Mouse (Mus musculus) liver, embryonic 11.5 days (tissue): Measurements from ENCODE around the gene Fa2h. TPM values are rescaled to one million over a fixed set of nuclear protein-coding genes. Genes with fewer than 3 reads are reported as not detected.

Source experiments
- ATAC-seq: fragments of 200-750 bp; cut with Nextera tagmentation; replicated peaks from 2 replicates; pipeline ENCODE4 v1.8.0; 2017; ENCODE audit warnings: moderate number of reproducible peaks, mild to moderate bottlenecking, moderate TSS enrichment, moderate library complexity; ENCODE audit not compliant: low FRiP score
- DNase-seq: peaks from one replicate; pipeline ENCODE4 v3.0.0-alpha.2; 2017; ENCODE audit warnings: low spot score
- H3K27ac ChIP-seq: fragments of 300-500 bp; sonication (generic); 2 replicates; pipeline ENCODE4 v1.5.1; 2014; ENCODE audit warnings: mild to moderate bottlenecking, low read depth, low read length, control low read depth
- H3K27me3 ChIP-seq: fragments of 300-500 bp; sonication (generic); replicated peaks from 2 replicates; pipeline ENCODE4 v1.6.1; 2014; ENCODE audit warnings: low read length, mixed read lengths; ENCODE audit not compliant: control insufficient read depth, insufficient read depth
- H3K36me3 ChIP-seq: fragments of 300-500 bp; sonication (generic); 2 replicates; pipeline ENCODE4 v1.6.1; 2014; ENCODE audit warnings: mild to moderate bottlenecking, low read length, moderate library complexity, mixed read lengths; ENCODE audit not compliant: control insufficient read depth, insufficient read depth
- H3K4me1 ChIP-seq: fragments of 300-500 bp; sonication (generic); replicated peaks from 2 replicates; pipeline ENCODE4 v1.6.1; 2014; ENCODE audit warnings: low read length, mixed read lengths; ENCODE audit not compliant: control insufficient read depth, insufficient read depth
- H3K4me2 ChIP-seq: fragments of 300-500 bp; sonication (generic); 2 replicates; pipeline ENCODE4 v1.6.1; 2014; ENCODE audit warnings: mild to moderate bottlenecking, control low read depth, moderate library complexity
- H3K4me3 ChIP-seq: fragments of 300-500 bp; sonication (generic); 2 replicates; pipeline ENCODE4 v1.5.1; 2014; ENCODE audit warnings: low read depth, low read length, control low read depth
- H3K9ac ChIP-seq: fragments of 300-500 bp; sonication (generic); 2 replicates; pipeline ENCODE4 v1.6.1; 2014; ENCODE audit warnings: low read depth, low read length, control low read depth
- H3K9me3 ChIP-seq: fragments of 300-500 bp; sonication (generic); 2 replicates; pipeline ENCODE4 v1.6.1; 2016; ENCODE audit warnings: low read length, inconsistent platforms, mixed read lengths; ENCODE audit not compliant: control insufficient read depth
- whole genome bisulfite sequencing: fragments of 180-500 bp; shearing (Covaris S2); extraction: QIAGEN DNeasy Blood & Tissue Kit; methylation state at CpG from one replicate; pipeline ENCODE4 v1.1.7; 2014; 5-methylcytosine and 5-hydroxymethylcytosine counted together
- polyA plus RNA-seq: library from polyadenylated mRNA; unstranded; fragments of >200 nt; fragmentation: Nextera tagmentation; extraction: Ambion mirVana; gene quantifications from 2 replicates; pipeline ENCODE4 v1.2.1, GENCODE M21; 2014

Gene Fa2h
- not detected in 2 replicates for polyA plus RNA-seq

DNA sequence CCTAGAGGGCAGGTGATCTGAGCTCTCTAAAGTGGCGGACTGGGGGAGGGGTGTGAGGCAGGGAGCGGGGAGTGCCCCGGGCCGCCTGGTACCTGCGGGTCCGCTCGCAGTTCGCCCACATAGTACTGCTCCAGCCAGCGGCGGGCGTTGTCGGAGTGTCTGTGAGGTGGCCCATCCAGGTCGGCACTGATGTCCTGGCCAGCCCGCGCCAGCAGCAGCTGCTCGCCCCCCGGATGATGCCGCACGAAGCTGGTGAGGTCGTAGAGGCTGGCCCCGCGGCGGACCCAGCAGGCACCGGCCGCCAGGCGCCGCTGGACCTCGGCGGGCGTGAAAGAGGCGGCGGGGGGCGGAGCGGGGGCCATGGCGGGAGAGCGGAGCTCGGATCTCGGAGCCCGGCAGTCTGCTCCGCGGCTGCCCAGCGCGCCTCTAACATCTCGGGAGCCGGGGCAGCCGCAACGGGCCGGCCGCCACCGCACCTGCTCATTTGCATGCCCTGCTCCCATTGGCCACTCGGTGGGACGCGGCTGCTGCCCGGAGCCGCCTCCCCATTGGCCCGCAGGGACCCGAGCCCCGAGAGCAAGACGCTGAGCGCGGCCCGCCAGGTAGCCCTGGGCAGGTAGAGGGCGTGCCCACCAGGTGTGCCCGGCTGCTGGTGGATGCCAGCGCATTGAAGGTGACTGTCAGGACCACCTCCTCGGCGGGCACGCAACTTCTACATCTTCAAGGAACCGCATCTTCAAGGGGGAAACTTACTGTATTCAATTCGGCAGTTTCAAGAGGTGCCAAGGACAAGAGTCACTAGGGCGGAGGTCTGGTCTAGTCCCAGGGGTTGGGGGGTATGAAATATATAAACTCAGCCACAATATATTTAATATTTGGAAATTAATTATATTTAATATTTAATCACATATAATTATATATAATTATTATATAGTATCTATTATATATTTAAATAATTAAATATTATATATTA is at the start of gene Fa2h:
Gene Fa2h, minus strand, starts transcription at position 434 of the 973 bp plus-strand sequence.
- peak; percentile 82 for DNase-seq
- Histone ChIP-seq H3K36me3 (no peaks in the 10 kb centered on the region), H3K9ac (0 out of 2 replicates have a peak within 1 kb of the TSS, but pooled peaks have one; percentile 9), H3K9me3 (no peaks in the 10 kb centered on the region), H3K4me2 (peak within 1 kb of the TSS; percentile 92), H3K27ac (no peak within 1 kb of the TSS), H3K27me3 (peaks cover 58% of the 10 kb centered on the region), H3K4me3 (peak within 1 kb of the TSS; percentile 53), H3K4me1 (peaks cover 8% of the 10 kb centered on the region)
- WGBS = 1% methylated on average over 68 of the region's 71 CpGs
- ATAC-seq = peak; percentile 96

DNA sequence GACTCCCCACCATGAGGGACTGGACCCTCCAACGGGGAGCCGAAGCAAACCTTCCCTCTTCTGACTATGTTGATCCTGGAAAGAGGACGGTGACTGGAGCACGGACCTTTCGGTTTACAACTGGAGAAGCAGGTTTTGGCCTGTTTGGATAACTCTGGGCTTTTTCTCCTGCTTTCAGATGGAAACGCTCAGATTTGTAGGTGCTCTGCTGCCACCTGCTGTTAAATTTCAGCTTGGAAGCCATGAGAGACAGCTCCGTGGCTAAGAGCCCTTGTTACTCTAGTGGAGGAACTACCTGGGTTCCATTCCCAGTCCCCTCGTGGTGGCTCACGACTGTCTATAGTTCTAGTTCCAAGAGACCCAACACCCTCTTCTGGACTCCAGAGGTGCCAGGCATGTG is 45.6 kb upstream of the Fa2h start:
- no peak overlapping the region for H3K4me3 ChIP-seq
- H3K4me2 ChIP-seq = no peak overlapping the region
- H3K27me3 ChIP-seq = no peaks in the 10 kb centered on the region
- WGBS = 14% methylated on average over 9 of the region's 9 CpGs
- no peak for ATAC-seq
- H3K27ac ChIP-seq = no peak overlapping the region
- H3K4me1 ChIP-seq = no peaks in the 10 kb centered on the region
- DNase-seq = peak; percentile 44
- no peaks in the 10 kb centered on the region for H3K9me3 ChIP-seq
- no peak overlapping the region for H3K9ac ChIP-seq
- no peaks in the 10 kb centered on the region for H3K36me3 ChIP-seq

DNA sequence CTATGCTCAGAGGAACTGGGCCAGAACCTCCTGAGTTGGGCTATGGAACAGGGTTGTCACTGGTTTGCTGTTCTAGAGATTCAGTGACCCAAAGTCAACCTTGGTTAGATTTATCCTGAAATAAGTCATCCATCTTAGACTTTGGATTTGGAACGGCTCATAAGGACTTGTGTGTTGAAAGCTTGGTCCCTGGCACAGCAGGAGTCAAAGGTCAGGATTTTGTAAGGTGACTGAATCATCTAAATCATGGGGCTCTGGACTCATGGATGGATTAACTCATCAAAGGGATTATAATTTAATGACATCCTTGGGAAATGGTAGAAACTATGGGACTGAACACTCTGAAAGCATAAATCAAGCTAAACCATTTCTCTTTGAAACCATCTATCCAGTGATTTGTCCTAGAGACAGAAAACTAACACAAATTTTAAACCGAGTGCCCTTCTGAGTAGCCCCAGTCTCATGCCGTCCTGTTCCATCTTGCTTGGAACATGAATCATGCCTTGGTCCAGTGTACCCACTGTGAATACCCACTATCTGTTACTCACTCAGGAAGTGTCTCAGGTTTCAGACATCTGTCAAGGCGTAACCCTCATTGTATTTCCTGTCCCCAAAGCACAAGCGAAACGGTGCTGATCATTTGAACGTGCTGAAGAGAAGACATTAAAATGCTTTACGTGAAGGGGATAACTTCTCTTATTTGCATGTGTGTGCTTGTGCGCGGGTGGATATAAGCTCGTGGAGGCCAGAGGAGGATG is 41.6 kb upstream of the Fa2h start:
- H3K36me3 ChIP-seq = no peaks in the 10 kb centered on the region
- ATAC-seq = no peak
- H3K9ac ChIP-seq = no peak overlapping the region
- H3K4me1 ChIP-seq = no peaks in the 10 kb centered on the region
- no peaks in the 10 kb centered on the region for H3K27me3 ChIP-seq
- DNase-seq = no peak
- H3K27ac ChIP-seq = no peak overlapping the region
- WGBS = 61% methylated on average over 11 of the region's 11 CpGs
- H3K4me2 ChIP-seq = no peak overlapping the region
- no peak overlapping the region for H3K4me3 ChIP-seq
- H3K9me3 ChIP-seq = no peaks in the 10 kb centered on the region

DNA sequence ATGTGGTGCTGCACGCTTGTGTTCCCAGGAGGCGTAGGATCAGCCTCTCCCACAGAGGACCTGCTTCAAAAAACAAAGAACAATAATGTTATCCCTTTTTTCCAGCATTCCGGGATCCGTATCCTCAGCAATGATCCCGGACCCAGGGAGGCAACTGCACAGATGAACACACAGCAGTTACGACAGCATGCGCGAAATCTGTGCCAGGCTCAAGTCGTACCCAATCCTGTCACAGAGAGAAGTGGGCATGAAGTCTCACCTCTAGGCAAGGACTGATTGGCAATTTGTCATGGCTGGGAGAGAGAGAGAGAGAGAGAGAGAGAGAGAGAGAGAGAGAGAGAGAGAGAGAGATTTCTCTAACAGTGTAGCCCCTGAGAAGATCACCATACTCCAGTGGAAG is 31.0 kb upstream of the Fa2h start:
- DNase-seq (no peak), ATAC-seq (no peak)
- Histone ChIP-seq H3K27me3 (no peaks in the 10 kb centered on the region), H3K4me1 (no peaks in the 10 kb centered on the region), H3K36me3 (no peaks in the 10 kb centered on the region), H3K9ac (no peak overlapping the region), H3K4me3 (no peak overlapping the region), H3K9me3 (no peaks in the 10 kb centered on the region), H3K4me2 (no peak overlapping the region), H3K27ac (no peak overlapping the region)
- 87% methylated on average over 9 of the region's 9 CpGs for WGBS

DNA sequence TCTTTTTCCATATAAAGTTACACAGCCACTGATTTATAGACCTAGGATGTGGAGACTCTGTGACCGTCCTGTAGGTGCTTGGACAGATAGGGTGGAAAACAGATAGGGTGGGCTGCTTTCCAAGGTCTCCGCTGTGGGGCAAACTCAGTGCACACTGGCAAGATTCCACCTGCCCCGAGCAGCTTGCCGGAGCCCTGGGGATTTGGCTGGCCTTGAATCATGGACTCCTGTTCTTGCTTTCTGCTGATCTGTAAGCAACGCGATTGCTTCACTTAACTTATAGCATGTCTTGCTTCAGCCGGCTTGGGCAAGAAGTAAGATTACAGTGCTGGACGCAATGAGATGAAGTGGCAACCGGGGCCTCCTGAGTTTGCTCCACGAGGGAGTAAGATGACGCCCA is 30.6 kb upstream of the Fa2h start:
- 81% methylated on average over 11 of the region's 11 CpGs for WGBS
- no peak overlapping the region for H3K4me3 ChIP-seq
- H3K4me1 ChIP-seq = no peaks in the 10 kb centered on the region
- H3K9ac ChIP-seq = no peak overlapping the region
- H3K27ac ChIP-seq = no peak overlapping the region
- no peak for ATAC-seq
- no peaks in the 10 kb centered on the region for H3K27me3 ChIP-seq
- H3K9me3 ChIP-seq = no peaks in the 10 kb centered on the region
- no peak for DNase-seq
- no peak overlapping the region for H3K4me2 ChIP-seq
- no peaks in the 10 kb centered on the region for H3K36me3 ChIP-seq

DNA sequence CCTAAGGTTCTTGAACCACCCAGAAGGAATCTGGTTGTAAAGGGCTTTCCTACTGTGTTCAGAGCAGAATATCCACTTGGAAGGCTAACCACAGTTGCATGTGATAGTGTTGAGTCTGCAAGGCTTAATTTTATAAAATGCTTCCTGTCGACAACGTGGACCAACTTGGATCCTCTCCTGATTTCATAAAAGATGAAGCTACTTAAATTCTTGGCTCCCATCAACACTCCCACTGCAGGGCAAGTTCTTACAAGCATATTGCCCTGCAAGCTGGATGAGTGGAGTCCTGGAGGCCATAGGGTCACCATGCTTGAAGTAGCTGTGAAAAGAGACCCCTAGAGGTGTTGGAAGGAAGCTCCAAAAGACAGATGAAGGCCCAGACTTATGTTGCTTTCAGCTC is 29.0 kb upstream of the Fa2h start:
- Histone ChIP-seq H3K4me3 (no peak overlapping the region), H3K4me2 (no peak overlapping the region), H3K27ac (no peak overlapping the region), H3K9me3 (no peaks in the 10 kb centered on the region), H3K36me3 (no peaks in the 10 kb centered on the region), H3K27me3 (no peaks in the 10 kb centered on the region), H3K4me1 (no peaks in the 10 kb centered on the region), H3K9ac (no peak overlapping the region)
- DNase-seq (no peak), ATAC-seq (no peak)
- WGBS = 85% methylated on average over 2 of the region's 2 CpGs

DNA sequence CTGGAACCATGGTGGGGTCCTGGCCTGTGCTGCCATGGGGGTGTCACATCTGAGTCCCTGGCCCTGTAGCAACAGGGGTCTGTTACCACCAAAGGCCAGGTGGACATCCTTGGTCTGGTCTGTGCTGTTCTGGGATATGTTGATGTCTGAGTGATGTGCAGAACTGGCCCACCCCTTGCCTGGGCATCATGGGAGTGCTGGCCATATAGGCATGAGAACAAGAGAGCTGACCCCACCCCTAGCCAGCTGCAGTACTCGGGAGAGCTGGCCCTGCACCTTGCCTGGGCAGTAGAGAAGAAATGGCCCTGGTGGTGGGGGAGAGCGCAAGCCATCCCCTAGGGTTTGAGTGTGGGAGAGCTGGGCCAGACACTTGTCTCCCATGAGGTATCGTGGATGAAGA is 25.5 kb upstream of the Fa2h start:
- no peaks in the 10 kb centered on the region for H3K36me3 ChIP-seq
- no peaks in the 10 kb centered on the region for H3K9me3 ChIP-seq
- no peak overlapping the region for H3K9ac ChIP-seq
- no peaks in the 10 kb centered on the region for H3K27me3 ChIP-seq
- H3K27ac ChIP-seq = no peak overlapping the region
- no peaks in the 10 kb centered on the region for H3K4me1 ChIP-seq
- WGBS = 57% methylated on average over 3 of the region's 3 CpGs
- H3K4me2 ChIP-seq = no peak overlapping the region
- no peak overlapping the region for H3K4me3 ChIP-seq
- DNase-seq = no peak
- ATAC-seq = no peak

DNA sequence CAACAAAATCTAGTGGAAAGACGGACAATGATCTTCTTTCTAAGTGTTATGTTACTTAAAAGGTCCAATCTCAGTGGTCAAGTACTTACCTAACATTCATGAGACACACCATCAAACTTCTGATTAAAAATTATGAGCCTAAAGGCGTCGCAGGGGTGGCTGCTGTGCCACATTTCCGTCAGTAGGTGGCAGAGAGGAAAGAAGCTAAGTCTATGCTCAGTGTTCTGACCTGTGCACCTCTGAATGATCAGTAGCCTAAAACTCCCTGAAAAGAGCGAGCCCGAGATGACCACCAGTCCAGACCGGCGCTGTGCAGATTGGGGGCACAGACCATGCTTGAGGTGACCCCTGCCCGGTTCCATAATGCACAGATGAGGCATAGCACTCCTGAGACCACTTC is 25.0 kb upstream of the Fa2h start:
- H3K36me3 ChIP-seq = no peaks in the 10 kb centered on the region
- no peak overlapping the region for H3K27ac ChIP-seq
- DNase-seq (no peak), ATAC-seq (no peak)
- no peak overlapping the region for H3K9ac ChIP-seq
- no peaks in the 10 kb centered on the region for H3K27me3 ChIP-seq
- no peak overlapping the region for H3K4me3 ChIP-seq
- H3K4me1 ChIP-seq = no peaks in the 10 kb centered on the region
- WGBS = 27% methylated on average over 9 of the region's 9 CpGs
- H3K9me3 ChIP-seq = no peaks in the 10 kb centered on the region
- H3K4me2 ChIP-seq = no peak overlapping the region
